Mouse (Mus musculus) kidney, adult 2 months (tissue): ENCODE measurements around the gene Dhx37.
"Not testable (repeated sequence)": the region's sequence is repeated elsewhere in the genome, so short reads cannot be mapped to it uniquely, and the experiment has no call there.

Experiments used
- CTCF ChIP-seq: fragments of 200-500 bp; conservative IDR thresholded peaks from 2 replicates; pipeline ENCODE4 v1.5.1; 2011; ENCODE audit warnings: low read depth, mild to moderate bottlenecking, control low read depth, low read length, moderate library complexity, mixed read lengths; ENCODE audit not compliant: insufficient read depth, insufficient read length
- POLR2A ChIP-seq: fragments of 200-500 bp; IDR thresholded peaks from one replicate; pipeline ENCODE4 v1.6.1; 2011; ENCODE audit warnings: low read depth, low read length, control low read depth

- not testable (repeated sequence) for TF ChIP-seq CTCF, POLR2A
These were observed 21.4 kb downstream of the Dhx37 start for GRCm38 (mm10) chr5:125412536-125412935.
